Mouse (Mus musculus): ENCODE results near the gene Slc16a14. TPM values are rescaled to one million over a fixed set of nuclear protein-coding genes. Genes with fewer than 3 reads are reported as not detected.
"Not testable (repeated sequence)": the region's sequence is repeated elsewhere in the genome, so short reads cannot be mapped to it uniquely, and the experiment has no call there.

The Slc16a14 gene
- 2.8 and 3.8 TPM in 2 replicates for total RNA-seq (2017)

- peak; percentile 24; the same call in 1 of the 2 replicates for ATAC-seq (ENCODE audit: extremely low read depth, insufficient number of reproducible peaks, low FRiP score, poor library complexity, severe bottlenecking)
These were observed at the start of gene Slc16a14 for GRCm38 (mm10) chr1:84934503-84935333. Slc16a14 (minus strand) TSS chr1:84935134.

- not testable (repeated sequence) for ATAC-seq (ENCODE audit: extremely low read depth, insufficient number of reproducible peaks, low FRiP score, poor library complexity, severe bottlenecking)
These were observed 26.8 kb upstream of the Slc16a14 start for GRCm38 (mm10) chr1:84961779-84962178.

GRCm38 (mm10) chr1:84957713-84958112 lies 22.8 kb upstream of the Slc16a14 start:
- not testable (repeated sequence) for ATAC-seq (ENCODE audit: extremely low read depth, insufficient number of reproducible peaks, low FRiP score, poor library complexity, severe bottlenecking)

GRCm38 (mm10) chr1:84956771-84957170 lies 21.8 kb upstream of the Slc16a14 start:
- ATAC-seq (ENCODE audit: extremely low read depth, insufficient number of reproducible peaks, low FRiP score, poor library complexity, severe bottlenecking) = not testable (repeated sequence)

GRCm38 (mm10) chr1:84952456-84953181 lies 17.7 kb upstream of the Slc16a14 start:
- ATAC-seq (ENCODE audit: extremely low read depth, insufficient number of reproducible peaks, low FRiP score, poor library complexity, severe bottlenecking) = no peak

GRCm38 (mm10) chr1:84951566-84951965 lies 16.6 kb upstream of the Slc16a14 start:
- ATAC-seq (ENCODE audit: extremely low read depth, insufficient number of reproducible peaks, low FRiP score, poor library complexity, severe bottlenecking) = no peak

GRCm38 (mm10) chr1:84947390-84947789 lies 12.5 kb upstream of the Slc16a14 start:
- no peak for ATAC-seq (ENCODE audit: extremely low read depth, insufficient number of reproducible peaks, low FRiP score, poor library complexity, severe bottlenecking)

- no peak for ATAC-seq (ENCODE audit: extremely low read depth, insufficient number of reproducible peaks, low FRiP score, poor library complexity, severe bottlenecking)
These were observed 11.0 kb upstream of the Slc16a14 start for GRCm38 (mm10) chr1:84945950-84946349.

GRCm38 (mm10) chr1:84943549-84943948 lies 8.6 kb upstream of the Slc16a14 start:
- no peak for ATAC-seq (ENCODE audit: extremely low read depth, insufficient number of reproducible peaks, low FRiP score, poor library complexity, severe bottlenecking)

GRCm38 (mm10) chr1:84942666-84943065 lies 7.7 kb upstream of the Slc16a14 start:
- no peak for ATAC-seq (ENCODE audit: extremely low read depth, insufficient number of reproducible peaks, low FRiP score, poor library complexity, severe bottlenecking)

- no peak for ATAC-seq (ENCODE audit: extremely low read depth, insufficient number of reproducible peaks, low FRiP score, poor library complexity, severe bottlenecking)
These were observed 5.4 kb upstream of the Slc16a14 start for GRCm38 (mm10) chr1:84940322-84940721.

- ATAC-seq (ENCODE audit: extremely low read depth, insufficient number of reproducible peaks, low FRiP score, poor library complexity, severe bottlenecking) = no peak
These were observed 4.5 kb upstream of the Slc16a14 start for GRCm38 (mm10) chr1:84939466-84939865.

GRCm38 (mm10) chr1:84936716-84937510 lies 2.0 kb upstream of the Slc16a14 start:
- no peak for ATAC-seq (ENCODE audit: extremely low read depth, insufficient number of reproducible peaks, low FRiP score, poor library complexity, severe bottlenecking)

GRCm38 (mm10) chr1:84935668-84936067 lies 734 bp upstream of the Slc16a14 start:
- ATAC-seq (ENCODE audit: extremely low read depth, insufficient number of reproducible peaks, low FRiP score, poor library complexity, severe bottlenecking) = peak; percentile 81

- no peak for ATAC-seq (ENCODE audit: extremely low read depth, insufficient number of reproducible peaks, low FRiP score, poor library complexity, severe bottlenecking)
These were observed 807 bp downstream of the Slc16a14 start for GRCm38 (mm10) chr1:84934151-84934502.

GRCm38 (mm10) chr1:84933472-84934150 lies 1.3 kb downstream of the Slc16a14 start:
- ATAC-seq (ENCODE audit: extremely low read depth, insufficient number of reproducible peaks, low FRiP score, poor library complexity, severe bottlenecking) = peak; percentile 73

GRCm38 (mm10) chr1:84925599-84925998 lies 9.3 kb downstream of the Slc16a14 start:
- ATAC-seq (ENCODE audit: extremely low read depth, insufficient number of reproducible peaks, low FRiP score, poor library complexity, severe bottlenecking) = no peak

- no peak for ATAC-seq (ENCODE audit: extremely low read depth, insufficient number of reproducible peaks, low FRiP score, poor library complexity, severe bottlenecking)
These were observed 10.8 kb downstream of the Slc16a14 start for GRCm38 (mm10) chr1:84924134-84924533.

GRCm38 (mm10) chr1:84923432-84923831 lies 11.5 kb downstream of the Slc16a14 start:
- no peak for ATAC-seq (ENCODE audit: extremely low read depth, insufficient number of reproducible peaks, low FRiP score, poor library complexity, severe bottlenecking)

Data from neutrophil, adult 5-6 weeks (primary cell).